Mouse (Mus musculus) gonadal fat pad, adult 2 months (tissue): ENCODE measurements around the gene Gm16253. TPM values are rescaled to one million over a fixed set of nuclear protein-coding genes. Genes with fewer than 3 reads are reported as not detected.

ENCODE experiments used
- DNase-seq: peaks from one replicate; pipeline ENCODE4 v3.0.0-alpha.2; 2012; ENCODE audit warnings: low read depth
- polyA plus RNA-seq: library from polyadenylated mRNA; depleted of rRNA; stranded (reverse); fragments of >200 nt; gene quantifications from 2 replicates; pipeline ENCODE4 v1.2.3, GENCODE M21; 2012

Gene Gm16253
- polyA plus RNA-seq, 1 experiment = not detected

GRCm38 (mm10) chr3:96573611-96574511, 2.9 kb upstream of the Gm16253 start:
- DNase-seq = no peak

- DNase-seq = no peak
Observed at GRCm38 (mm10) chr3:96575272-96575984, 1.4 kb upstream of the Gm16253 start.

- DNase-seq = no peak
Observed at GRCm38 (mm10) chr3:96576005-96576658, 652 bp upstream of the Gm16253 start.

GRCm38 (mm10) chr3:96577566-96577965, 782 bp downstream of the Gm16253 start:
- DNase-seq = no peak

GRCm38 (mm10) chr3:96578561-96579238, 1.9 kb downstream of the Gm16253 start:
- DNase-seq = no peak

GRCm38 (mm10) chr3:96579239-96579750, 2.5 kb downstream of the Gm16253 start:
- DNase-seq = no peak

- no peak for DNase-seq
Observed at GRCm38 (mm10) chr3:96579885-96580454, 3.2 kb downstream of the Gm16253 start.

GRCm38 (mm10) chr3:96581141-96581540, 4.4 kb downstream of the Gm16253 start:
- DNase-seq = no peak

GRCm38 (mm10) chr3:96581771-96582515, 5.2 kb downstream of the Gm16253 start:
- no peak for DNase-seq

GRCm38 (mm10) chr3:96583386-96583785, 6.6 kb downstream of the Gm16253 start:
- no peak for DNase-seq

GRCm38 (mm10) chr3:96590657-96591056, 13.9 kb downstream of the Gm16253 start:
- no peak for DNase-seq

- no peak for DNase-seq
Observed at GRCm38 (mm10) chr3:96593374-96593773, 16.6 kb downstream of the Gm16253 start.

GRCm38 (mm10) chr3:96593790-96594560, 17.2 kb downstream of the Gm16253 start, which contains the start of gene Polr3gl:
Gene Polr3gl (minus strand): TSS chr3:96594181.
- DNase-seq = peak; percentile 74

GRCm38 (mm10) chr3:96594851-96595250, 18.1 kb downstream of the Gm16253 start:
- no peak for DNase-seq

GRCm38 (mm10) chr3:96595661-96596060, 18.9 kb downstream of the Gm16253 start:
- no peak for DNase-seq

GRCm38 (mm10) chr3:96596228-96596707, 19.5 kb downstream of the Gm16253 start, which contains the start of gene Ankrd34a:
Gene Ankrd34a (plus strand): TSS chr3:96596636.
- DNase-seq = no peak

- no peak for DNase-seq
Observed at GRCm38 (mm10) chr3:96596855-96597254, 20.1 kb downstream of the Gm16253 start.

GRCm38 (mm10) chr3:96597435-96597891, 20.7 kb downstream of the Gm16253 start:
- no peak for DNase-seq
